Mouse (Mus musculus) brain, embryonic 14.5 days (tissue): ENCODE results near the gene Cpt1b. TPM values are rescaled to one million over a fixed set of nuclear protein-coding genes. Genes with fewer than 3 reads are reported as not detected.

Source experiments
- DNase-seq: peaks from one replicate; pipeline ENCODE4 v3.0.0-alpha.2; 2011; ENCODE audit warnings: low read depth
- CTCF ChIP-seq: fragments of 200-500 bp; IDR thresholded peaks from 2 replicates; pipeline ENCODE4 v1.5.1; 2012; ENCODE audit warnings: inconsistent platforms, mild to moderate bottlenecking, moderate library complexity, borderline replicate concordance; ENCODE audit not compliant: insufficient read depth, insufficient read length; ENCODE audit errors: extremely low read depth
- POLR2A ChIP-seq: fragments of 200-500 bp; IDR thresholded peaks from 2 replicates; pipeline ENCODE4 v1.6.1; 2012; ENCODE audit warnings: mild to moderate bottlenecking, inconsistent platforms, borderline replicate concordance; ENCODE audit not compliant: poor library complexity, insufficient read depth, insufficient read length, severe bottlenecking; ENCODE audit errors: extremely low read depth
- polyA plus RNA-seq: library from polyadenylated mRNA; depleted of rRNA; stranded (reverse); fragments of >200 nt; gene quantifications from 2 replicates; pipeline ENCODE4 v1.2.3, GENCODE M21; 2012; rRNA removed

The Cpt1b gene
- polyA plus RNA-seq = 7.0 and 8.6 TPM in 2 replicates

- DNase-seq = no peak
- TF ChIP-seq CTCF (no peak), POLR2A (no peak)
These were observed at the start of gene Cpt1b for GRCm38 (mm10) chr15:89425711-89426121. Gene Cpt1b (minus strand): TSS chr15:89425863.

- no peak for TF ChIP-seq POLR2A
- TF ChIP-seq CTCF = no peak
- DNase-seq = no peak
These were observed 49.6 kb upstream of the Cpt1b start for GRCm38 (mm10) chr15:89475293-89475600.

GRCm38 (mm10) chr15:89474596-89475292 is 49.1 kb upstream of the Cpt1b start:
- no peak for DNase-seq
- TF ChIP-seq CTCF (no peak), POLR2A (no peak)

- TF ChIP-seq POLR2A = no peak
- no peak for TF ChIP-seq CTCF
- no peak for DNase-seq
These were observed 48.3 kb upstream of the Cpt1b start for GRCm38 (mm10) chr15:89473921-89474320.

GRCm38 (mm10) chr15:89473370-89473769 is 47.7 kb upstream of the Cpt1b start:
- DNase-seq = no peak
- no peak for TF ChIP-seq CTCF
- TF ChIP-seq POLR2A = no peak

GRCm38 (mm10) chr15:89471476-89471875 is 45.8 kb upstream of the Cpt1b start:
- no peak for TF ChIP-seq POLR2A
- no peak for TF ChIP-seq CTCF
- no peak for DNase-seq

- DNase-seq = peak; percentile 62
- TF ChIP-seq POLR2A (no peak), CTCF (peak; percentile 58; the same call in 1 of the 2 replicates)
These were observed 42.9 kb upstream of the Cpt1b start for GRCm38 (mm10) chr15:89468577-89468976.

GRCm38 (mm10) chr15:89465052-89465451 is 39.4 kb upstream of the Cpt1b start:
- TF ChIP-seq CTCF = no peak
- TF ChIP-seq POLR2A = no peak
- peak; percentile 77 for DNase-seq

GRCm38 (mm10) chr15:89463334-89464235 is 37.9 kb upstream of the Cpt1b start:
- peak; percentile 22 for DNase-seq
- TF ChIP-seq CTCF (peak; percentile 18; the same call in 1 of the 2 replicates), POLR2A (no peak)

- DNase-seq = no peak
- TF ChIP-seq CTCF (no peak), POLR2A (no peak)
These were observed 36.5 kb upstream of the Cpt1b start for GRCm38 (mm10) chr15:89462176-89462575.

GRCm38 (mm10) chr15:89461321-89461720 is 35.7 kb upstream of the Cpt1b start:
- no peak for TF ChIP-seq CTCF
- no peak for TF ChIP-seq POLR2A
- DNase-seq = no peak
